Mouse (Mus musculus): Measurements from ENCODE around the gene Kif26b.

- TF ChIP-seq POLR2A (IDR thresholded peaks at IDR 0.05; ENCODE audit: insufficient read depth, low read depth, low read length), result no peak
- TF ChIP-seq CTCF (IDR thresholded peaks at IDR 0.05), result no peak
Observed at GRCm38 (mm10) chr1:178549576-178549975, 20.7 kb downstream of the Kif26b start.
